Mouse (Mus musculus) heart, postnatal 0 days (tissue): ENCODE data around the gene Appl1. TPM values are rescaled to one million over a fixed set of nuclear protein-coding genes. Genes with fewer than 3 reads are reported as not detected.

Source experiments
- ATAC-seq: fragments of 200-750 bp; cut with Nextera tagmentation; 2 replicates; pipeline ENCODE4 v1.8.0; 2017; ENCODE audit warnings: low read depth, moderate number of reproducible peaks, moderate library complexity; ENCODE audit not compliant: insufficient read depth
- DNase-seq: peaks from one replicate; pipeline ENCODE4 v3.0.0-alpha.2; 2016; ENCODE audit warnings: low spot score
- H3K27ac ChIP-seq: fragments of 300-500 bp; sonication (generic); 2 replicates; pipeline ENCODE4 v1.5.1; 2014; ENCODE audit warnings: low read depth, mild to moderate bottlenecking
- H3K27me3 ChIP-seq: fragments of 300-500 bp; sonication (generic); 2 replicates; pipeline ENCODE4 v1.6.1; 2014; ENCODE audit warnings: low read length, mixed read lengths; ENCODE audit not compliant: control insufficient read depth, insufficient read depth
- H3K36me3 ChIP-seq: fragments of 300-500 bp; sonication (generic); replicated peaks from 2 replicates; pipeline ENCODE4 v1.6.1; 2014; ENCODE audit warnings: low read length, mixed read lengths; ENCODE audit not compliant: control insufficient read depth, insufficient read depth
- H3K4me1 ChIP-seq: fragments of 300-500 bp; sonication (generic); 2 replicates; pipeline ENCODE4 v1.6.1; 2014; ENCODE audit warnings: antibody characterized with exemption; ENCODE audit not compliant: control insufficient read depth, insufficient read depth
- H3K4me2 ChIP-seq: fragments of 300-500 bp; sonication (generic); 2 replicates; pipeline ENCODE4 v1.6.1; 2014; ENCODE audit warnings: low read depth, mild to moderate bottlenecking, low read length, moderate library complexity
- H3K4me3 ChIP-seq: fragments of 300-500 bp; sonication (generic); 2 replicates; pipeline ENCODE4 v1.5.1; 2014; ENCODE audit warnings: low read depth, low read length
- H3K9ac ChIP-seq: fragments of 300-500 bp; sonication (generic); replicated peaks from 2 replicates; pipeline ENCODE4 v1.6.1; 2014; ENCODE audit warnings: low read depth, low read length, mixed read lengths
- H3K9me3 ChIP-seq: fragments of 300-500 bp; sonication (generic); replicated peaks from 2 replicates; pipeline ENCODE4 v1.6.1; 2016; ENCODE audit warnings: low read length; ENCODE audit not compliant: control insufficient read depth
- CTCF ChIP-seq: IDR thresholded peaks from 2 replicates; pipeline ENCODE4 v1.5.1; 2016; ENCODE audit warnings: antibody characterized with exemption, control low read depth, low read depth
- EP300 ChIP-seq: IDR thresholded peaks from 2 replicates; pipeline ENCODE4 v1.6.1; 2016; ENCODE audit warnings: antibody characterized with exemption, low read depth
- WGBS: fragments of 180-500 bp; shearing (Covaris S2); extraction: QIAGEN DNeasy Blood & Tissue Kit; methylation state at CpG from one replicate; pipeline ENCODE4 v1.1.7; 2014; 5-methylcytosine and 5-hydroxymethylcytosine counted together
- polyA plus RNA-seq: library from polyadenylated mRNA; unstranded; fragments of >200 nt; fragmentation: Nextera tagmentation; extraction: Ambion mirVana; gene quantifications from 2 replicates; pipeline ENCODE4 v1.2.1, GENCODE M21; 2015
- total RNA-seq: library from RNA; depleted of rRNA; stranded (reverse); fragments of >200 nt; gene quantifications from 2 replicates; pipeline ENCODE4 v1.2.3, GENCODE M21; 2014; ENCODE audit warnings: low replicate concordance

The Appl1 gene
- total and polyA plus RNA-seq, 2 experiments from 2014 or later: 14.9 to 26.8 TPM

- DNase-seq (no peak), ATAC-seq (no peak)
- Histone ChIP-seq H3K36me3 (no peaks in the 10 kb centered on the region), H3K4me2 (no peak overlapping the region), H3K9me3 (no peaks in the 10 kb centered on the region), H3K9ac (no peak overlapping the region), H3K27ac (no peak overlapping the region), H3K4me1 (no peaks in the 10 kb centered on the region), H3K27me3 (no peaks in the 10 kb centered on the region), H3K4me3 (no peak overlapping the region)
- 69% methylated on average over 2 of the region's 2 CpGs for WGBS
- TF ChIP-seq EP300: no peak
- no peak for TF ChIP-seq CTCF
Measured at GRCm38 (mm10) chr14:26899490-26899889, 71.5 kb downstream of the Appl1 start.

DNA sequence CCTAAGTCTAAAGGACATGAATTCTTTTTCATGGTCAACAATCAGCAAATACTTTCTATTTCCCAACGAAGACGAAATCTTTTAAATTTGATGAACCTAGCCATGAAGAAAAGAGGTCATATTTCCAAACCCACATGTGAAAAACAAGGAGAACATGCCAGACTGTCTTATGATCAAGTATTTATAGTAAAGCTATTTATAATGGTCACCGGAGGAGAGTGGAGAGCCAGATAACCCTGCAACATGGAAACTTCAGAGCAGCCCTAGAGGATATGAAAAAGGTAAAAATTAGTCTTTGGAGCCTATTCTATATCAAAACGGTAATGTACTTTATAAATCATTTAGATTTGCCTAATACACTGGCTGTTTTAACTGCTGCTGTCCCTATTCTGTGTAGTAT, 76.6 kb downstream of the Appl1 start, which contains the start of gene Asb14:
Gene Asb14 (plus strand): TSS at position 166 of the 400 bp plus-strand sequence.
- H3K27ac ChIP-seq: peak within 1 kb of the TSS; percentile 68
- H3K4me1 ChIP-seq: peaks cover 8% of the 10 kb centered on the region; the same call in 1 of the 2 replicates
- H3K27me3 ChIP-seq: no peaks in the 10 kb centered on the region
- TF ChIP-seq CTCF (no peak), EP300 (peak; percentile 30; the same call in 1 of the 2 replicates)
- H3K4me2 ChIP-seq: peak within 1 kb of the TSS; percentile 31; the same call in 1 of the 2 replicates
- H3K9me3 ChIP-seq: no peaks in the 10 kb centered on the region
- 63% methylated on average over 4 of the region's 4 CpGs for WGBS
- H3K9ac ChIP-seq: no peak within 1 kb of the TSS
- no peak within 1 kb of the TSS for H3K4me3 ChIP-seq
- DNase-seq: peak; percentile 53
- no peaks in the 10 kb centered on the region for H3K36me3 ChIP-seq
- peak; percentile 83 for ATAC-seq

DNA sequence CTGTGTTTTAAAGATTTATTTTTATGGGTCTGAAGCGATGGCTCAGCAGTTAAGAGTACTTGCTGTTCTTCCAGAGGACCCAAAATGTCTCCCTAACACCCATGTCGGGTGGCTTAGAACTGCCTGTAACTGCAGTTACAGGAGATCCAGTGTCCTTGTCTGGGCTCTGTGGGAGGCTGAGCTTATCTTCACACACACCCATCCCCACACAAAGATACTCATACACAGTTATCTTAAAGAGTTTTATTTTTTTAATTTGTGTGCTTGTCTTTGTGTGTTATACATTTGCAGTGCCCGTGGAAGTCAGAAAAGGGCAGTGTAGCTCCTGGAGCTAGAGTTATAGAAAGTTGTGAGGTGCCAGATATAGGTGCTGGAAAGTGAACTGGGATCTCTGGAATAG, 80.3 kb downstream of the Appl1 start:
- no peak for DNase-seq
- no peak for TF ChIP-seq EP300
- no peak for TF ChIP-seq CTCF
- H3K4me1 ChIP-seq: peaks cover 8% of the 10 kb centered on the region; the same call in 1 of the 2 replicates
- 78% methylated on average over 3 of the region's 3 CpGs for WGBS
- no peaks in the 10 kb centered on the region for H3K9me3 ChIP-seq
- H3K4me2 ChIP-seq: no peak overlapping the region
- H3K36me3 ChIP-seq: no peaks in the 10 kb centered on the region
- H3K9ac ChIP-seq: no peak overlapping the region
- H3K4me3 ChIP-seq: no peak overlapping the region
- no peaks in the 10 kb centered on the region for H3K27me3 ChIP-seq
- no peak overlapping the region for H3K27ac ChIP-seq
- ATAC-seq: no peak

DNA sequence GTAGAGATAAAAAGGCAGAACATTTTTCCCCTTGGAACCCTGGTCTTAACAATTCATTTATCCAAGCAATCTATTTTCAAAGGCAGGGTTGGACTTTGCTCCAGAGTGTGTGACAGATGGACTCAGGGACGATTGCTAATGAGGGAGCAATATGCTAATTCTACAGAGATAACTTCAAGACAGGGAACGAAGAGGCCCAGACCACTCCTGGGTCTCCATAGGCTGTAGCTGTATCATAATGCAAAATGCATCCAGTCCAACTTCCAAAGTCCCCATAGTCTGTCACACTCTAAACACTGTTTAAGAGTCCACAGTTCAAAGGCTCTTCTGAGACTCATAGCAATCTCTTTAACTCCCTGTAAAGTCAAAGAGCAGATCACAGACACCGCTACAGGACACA, 83.8 kb downstream of the Appl1 start:
- ATAC-seq (no peak), DNase-seq (no peak)
- Histone ChIP-seq H3K9me3 (no peaks in the 10 kb centered on the region), H3K27ac (no peak overlapping the region), H3K36me3 (no peaks in the 10 kb centered on the region), H3K9ac (no peak overlapping the region), H3K4me2 (no peak overlapping the region), H3K4me3 (no peak overlapping the region), H3K27me3 (no peaks in the 10 kb centered on the region), H3K4me1 (no peaks in the 10 kb centered on the region)
- WGBS: 62% methylated on average over 3 of the region's 3 CpGs
- no peak for TF ChIP-seq EP300

DNA sequence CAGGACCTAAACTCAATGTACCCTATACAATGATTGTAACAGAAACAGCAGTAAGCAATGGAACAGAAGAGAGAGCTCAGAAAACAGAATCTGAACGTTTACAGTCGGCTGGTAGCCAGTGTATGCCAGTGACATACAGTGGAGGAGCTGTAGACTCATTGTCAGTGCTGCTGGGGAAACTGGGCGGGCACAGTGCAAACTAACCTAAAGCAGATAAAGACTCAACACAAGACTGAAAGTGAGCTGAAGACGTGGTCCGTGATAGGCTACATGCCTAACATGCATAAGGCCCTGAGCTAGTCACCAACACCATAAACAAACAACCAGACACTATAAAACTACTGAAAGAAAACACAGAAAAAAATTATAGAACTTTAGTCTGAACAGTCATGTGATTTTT, 89.3 kb downstream of the Appl1 start:
- Histone ChIP-seq H3K4me3 (no peak overlapping the region), H3K4me1 (no peaks in the 10 kb centered on the region), H3K4me2 (no peak overlapping the region), H3K9ac (no peak overlapping the region), H3K27me3 (no peaks in the 10 kb centered on the region), H3K9me3 (no peaks in the 10 kb centered on the region), H3K27ac (no peak overlapping the region), H3K36me3 (no peaks in the 10 kb centered on the region)
- no peak for TF ChIP-seq CTCF
- TF ChIP-seq EP300: no peak
- ATAC-seq (no peak), DNase-seq (no peak)
- WGBS: 72% methylated on average over 5 of the region's 5 CpGs

- TF ChIP-seq CTCF (no peak), EP300 (no peak)
- ATAC-seq (no peak), DNase-seq (no peak)
- no peaks in the 10 kb centered on the region for H3K36me3 ChIP-seq
- H3K4me2 ChIP-seq: no peak overlapping the region
- no peaks in the 10 kb centered on the region for H3K9me3 ChIP-seq
- H3K4me3 ChIP-seq: no peak overlapping the region
- H3K27me3 ChIP-seq: no peaks in the 10 kb centered on the region
- H3K9ac ChIP-seq: no peak overlapping the region
- WGBS: 70% methylated on average over 2 of the region's 2 CpGs
- no peak overlapping the region for H3K27ac ChIP-seq
- H3K4me1 ChIP-seq: no peaks in the 10 kb centered on the region
Measured at GRCm38 (mm10) chr14:26879976-26880375, 91.1 kb downstream of the Appl1 start.
